Mouse (Mus musculus) C2C12 (cell line): Measurements from ENCODE around the gene Nsd1.

Experiments
- CEBPB ChIP-seq: IDR thresholded peaks from one replicate; pipeline ENCODE4 v1.6.1; 2011; ENCODE audit warnings: low read depth, mild to moderate bottlenecking, control low read depth, moderate library complexity
- CTCF ChIP-seq: IDR thresholded peaks from one replicate; pipeline ENCODE4 v1.5.1; 2011; ENCODE audit not compliant: control insufficient read depth, insufficient read depth, insufficient read length
- MAX ChIP-seq: IDR thresholded peaks from one replicate; pipeline ENCODE4 v1.6.1; 2011; ENCODE audit warnings: mild to moderate bottlenecking, control low read depth
- MYOD1 ChIP-seq: IDR thresholded peaks from one replicate; pipeline ENCODE4 v1.6.1; 2011; ENCODE audit warnings: low read depth; ENCODE audit not compliant: control insufficient read depth, insufficient read length
- MYOG ChIP-seq: IDR thresholded peaks from one replicate; pipeline ENCODE4 v1.6.1; 2011; ENCODE audit not compliant: control insufficient read depth, insufficient read length; ENCODE audit errors: extremely low read depth
- USF1 ChIP-seq: IDR thresholded peaks from one replicate; pipeline ENCODE4 v1.6.1; 2011; ENCODE audit warnings: low read depth, mild to moderate bottlenecking, control low read depth, moderate library complexity

DNA sequence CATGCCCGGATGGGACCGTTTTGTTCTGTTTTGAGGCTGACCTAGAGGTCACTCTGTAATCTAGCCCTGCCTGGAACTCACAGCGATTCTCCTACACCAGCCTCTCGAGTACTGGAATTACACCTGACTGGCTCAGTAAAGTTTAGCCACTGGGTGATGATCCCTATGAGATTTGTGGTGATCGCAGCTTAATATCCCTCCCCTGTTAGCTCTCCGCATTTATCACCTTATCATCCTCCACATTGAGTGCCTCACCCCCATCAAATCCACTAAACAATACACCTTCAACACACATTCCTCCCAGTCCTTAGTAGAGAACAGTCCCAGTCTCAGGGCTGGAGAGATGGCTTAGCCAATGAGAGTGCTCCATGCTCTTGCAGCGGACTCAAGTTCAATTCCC lies 47.2 kb upstream of the Nsd1 start:
- no peak for TF ChIP-seq CTCF
- no peak for TF ChIP-seq MAX
- TF ChIP-seq MYOG, result no peak
- TF ChIP-seq USF1, result no peak
- TF ChIP-seq MYOD1, result no peak
- no peak for TF ChIP-seq CEBPB
